Mouse (Mus musculus) gastrocnemius, postnatal 36 days (tissue): ENCODE results near the gene Tnfsf11. TPM values are rescaled to one million over a fixed set of nuclear protein-coding genes. Genes with fewer than 3 reads are reported as not detected.

Source experiments
- DNase-seq, 2 experiments: peaks; one replicate each; pipeline ENCODE4 v3.0.0; 2022
- intact Hi-C: fragments of 180-260 bp; cut with DNase I; formaldehyde crosslinking; loops from one replicate; pipeline ENCODE4 v1.15.1; 2025
- long read RNA-seq, 2 experiments: library from polyadenylated mRNA; stranded (forward); transcript quantifications; one replicate each; pipeline ENCODE4 v2.0.0; 2021
- total RNA-seq, 2 experiments: library from RNA; stranded (reverse); gene quantifications; 2 replicates each; pipeline ENCODE4 v1.2.3; 2021

Gene Tnfsf11
- total RNA-seq, result not detected
- long read RNA-seq, experiment 1, result 0 reads
- long read RNA-seq, experiment 2, result 0 reads

DNA sequence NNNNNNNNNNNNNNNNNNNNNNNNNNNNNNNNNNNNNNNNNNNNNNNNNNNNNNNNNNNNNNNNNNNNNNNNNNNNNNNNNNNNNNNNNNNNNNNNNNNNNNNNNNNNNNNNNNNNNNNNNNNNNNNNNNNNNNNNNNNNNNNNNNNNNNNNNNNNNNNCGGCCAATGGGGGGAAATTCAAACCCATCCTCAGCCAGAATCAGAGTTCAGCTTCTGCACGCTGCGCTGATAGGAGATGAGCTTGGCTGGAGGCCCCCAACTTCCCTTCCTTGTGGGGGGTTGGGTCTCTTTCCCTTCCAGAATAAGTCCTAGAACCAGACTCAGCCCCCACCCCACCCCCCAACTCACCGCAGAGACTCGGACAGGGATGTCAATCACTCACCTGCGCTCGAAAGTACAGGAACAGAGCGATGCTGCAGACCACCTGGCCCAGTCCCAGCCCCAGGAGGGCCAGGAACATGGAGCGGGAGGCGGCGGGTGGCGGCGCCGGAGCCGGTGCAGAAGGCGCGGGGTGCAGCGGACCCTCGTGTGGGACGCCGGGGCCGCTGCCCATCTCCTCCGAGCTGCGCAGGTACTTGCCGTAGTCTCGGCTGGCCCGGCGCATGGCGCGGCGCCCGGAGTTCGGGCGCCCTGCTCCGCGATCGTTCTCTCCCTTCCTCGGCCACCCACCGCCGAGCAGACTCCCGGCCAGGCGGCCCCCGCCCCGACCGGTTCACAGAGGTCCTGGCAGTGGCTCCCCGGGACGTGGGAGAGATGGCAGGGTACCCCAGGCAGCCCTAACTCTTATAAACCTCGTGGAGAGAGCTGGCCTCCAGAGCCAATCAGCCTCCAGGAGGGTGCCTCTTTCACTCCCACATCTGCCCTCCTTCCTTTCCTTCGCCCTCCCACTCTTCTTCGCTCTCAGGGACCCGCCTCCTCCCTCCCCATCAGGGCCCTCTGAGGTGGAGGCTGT is at the start of gene Tnfsf11:
TSS of gene Tnfsf11 (minus strand) at position 758 of the 952 bp plus-strand sequence.
- no peak for DNase-seq
- intact Hi-C loops, result loop anchor here (10.0 kb wide), 1 partner anchor 137 kb away; no protein-coding TSS in a partner anchor

DNA sequence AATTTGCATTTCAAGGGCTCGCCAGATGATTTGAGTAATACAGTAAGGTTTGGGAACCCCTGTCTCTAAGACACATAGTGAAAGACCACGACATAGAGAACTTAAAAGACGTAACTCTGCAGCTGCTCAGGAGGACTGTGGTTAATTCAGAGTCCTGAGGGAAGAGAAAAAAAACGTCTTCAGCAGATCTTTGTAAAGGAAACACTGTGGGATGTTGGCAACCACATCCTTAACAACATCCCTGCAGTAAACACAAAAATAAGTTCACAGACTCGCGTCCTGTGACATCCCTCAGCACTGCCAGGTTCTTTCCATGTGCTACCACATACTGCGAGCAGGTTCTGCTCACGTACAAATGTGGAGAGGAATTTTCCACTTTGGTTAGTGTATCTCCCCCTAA is 48.9 kb upstream of the Tnfsf11 start:
- intact Hi-C loops, result no loop called here
- DNase-seq, result no peak

DNA sequence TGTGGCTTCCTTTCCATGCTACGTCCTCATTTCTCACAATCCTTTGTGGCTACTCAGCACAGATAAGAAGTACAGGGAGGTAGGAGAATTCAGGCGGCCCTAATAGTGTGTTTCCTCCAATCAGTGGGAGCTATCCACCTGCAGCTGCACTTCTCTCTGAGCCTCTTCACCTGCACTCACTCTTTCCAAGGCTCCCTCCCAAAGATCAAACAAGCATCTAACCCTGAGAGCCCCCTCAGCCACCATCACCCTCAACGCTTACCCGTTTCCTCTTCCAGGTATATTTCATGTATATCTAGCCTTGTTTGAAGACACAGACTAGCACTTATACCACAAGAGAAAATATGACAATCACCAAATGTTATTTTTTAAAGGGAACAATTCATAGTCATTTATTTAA is 47.5 kb upstream of the Tnfsf11 start:
- intact Hi-C loops, result no loop called here
- DNase-seq, result no peak

DNA sequence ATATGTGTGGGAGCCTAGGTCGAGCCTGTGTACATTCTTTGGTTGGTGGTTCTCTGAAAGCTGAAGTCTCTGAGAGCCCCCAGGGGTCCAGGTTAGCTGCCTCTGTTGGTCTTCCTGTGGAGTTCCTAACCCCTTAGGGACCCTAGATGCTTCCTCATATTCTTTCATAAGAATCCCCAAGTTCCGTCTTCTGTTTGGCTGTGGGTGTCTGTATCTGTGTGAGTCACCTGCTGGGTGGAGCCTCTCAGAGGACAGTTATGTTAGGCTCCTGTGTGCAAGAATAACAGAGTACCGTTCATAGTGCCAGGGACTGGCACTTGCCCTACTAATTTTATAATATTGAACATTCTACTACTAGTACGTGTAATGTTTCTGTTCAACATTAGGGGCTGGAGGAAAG is 45.0 kb upstream of the Tnfsf11 start:
- DNase-seq, result no peak
- intact Hi-C loops, result no loop called here

DNA sequence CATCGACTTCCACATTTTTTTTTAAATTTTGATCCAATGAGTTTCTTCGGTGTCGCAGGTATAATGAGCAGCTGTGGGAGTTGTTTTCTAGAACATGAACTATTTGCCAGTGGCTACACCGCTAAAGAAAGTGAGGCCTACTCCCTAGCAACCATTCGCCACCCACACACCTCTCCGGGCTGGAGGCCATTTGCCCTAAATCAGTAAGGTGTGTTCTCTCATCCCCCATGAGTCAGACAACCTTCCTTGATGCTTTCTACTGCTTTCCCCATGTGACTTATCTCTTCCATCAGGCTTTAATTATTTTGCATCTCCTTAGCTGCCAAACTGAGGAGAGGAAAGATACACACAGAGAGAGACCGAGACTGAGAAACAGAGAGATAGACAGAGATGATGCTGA is 43.7 kb upstream of the Tnfsf11 start:
- no peak for DNase-seq
- intact Hi-C loops, result no loop called here

- intact Hi-C loops, result loop anchor here (10.0 kb wide), 1 partner anchor 63 kb away; no protein-coding TSS in a partner anchor
These were observed 39.9 kb upstream of the Tnfsf11 start for GRCm38 (mm10) chr14:78347715-78348114.

DNA sequence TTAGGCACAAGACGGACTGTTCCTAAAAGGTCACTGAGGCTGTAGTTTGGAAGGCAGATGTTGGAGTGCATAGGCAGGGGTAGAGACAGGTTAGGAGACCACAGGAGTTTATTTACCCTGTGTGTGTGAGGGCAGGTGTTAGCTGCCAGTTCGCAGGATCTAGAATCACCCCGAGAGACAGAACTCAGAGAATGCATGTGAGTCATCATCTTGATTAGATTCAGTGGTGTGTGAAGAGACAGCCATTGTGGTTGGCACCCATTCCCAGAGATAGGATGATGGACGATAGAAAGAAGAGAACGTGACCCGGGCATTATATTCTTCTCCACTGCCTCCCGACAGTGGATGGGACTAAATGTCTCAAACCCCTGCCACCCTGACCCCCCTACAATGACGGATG is 35.2 kb upstream of the Tnfsf11 start:
- intact Hi-C loops, result loop anchor here (10.0 kb wide), 1 partner anchor 58 kb away; no protein-coding TSS in a partner anchor

More at GRCm38 (mm10) chr14:78347715-78348114, 39.9 kb upstream of the Tnfsf11 start:
- DNase-seq, result no peak

DNA sequence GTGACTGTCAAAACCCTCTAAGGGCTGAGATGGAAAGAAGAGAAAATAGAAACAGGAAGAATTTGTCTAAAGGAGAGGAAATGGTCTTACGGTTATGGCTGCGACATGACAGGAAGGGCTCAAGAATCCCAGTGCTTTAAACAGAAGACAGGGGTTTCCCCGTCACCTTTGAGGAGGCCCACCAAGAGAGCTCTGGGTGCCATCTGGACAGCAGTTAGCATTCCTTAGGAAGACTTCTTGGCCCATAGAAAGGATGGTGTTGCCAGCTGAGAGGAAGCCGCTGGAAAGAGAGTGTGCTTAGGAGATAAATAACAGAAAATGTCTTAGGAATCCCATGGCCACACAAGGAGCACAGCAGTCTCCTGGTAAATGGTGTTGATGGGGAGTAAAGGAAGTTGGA is 34.3 kb upstream of the Tnfsf11 start:
- DNase-seq, result no peak
- intact Hi-C loops, result loop anchor here (10.0 kb wide), 1 partner anchor 57 kb away; no protein-coding TSS in a partner anchor

More for the DNA sequence above, 35.2 kb upstream of the Tnfsf11 start:
- no peak for DNase-seq

DNA sequence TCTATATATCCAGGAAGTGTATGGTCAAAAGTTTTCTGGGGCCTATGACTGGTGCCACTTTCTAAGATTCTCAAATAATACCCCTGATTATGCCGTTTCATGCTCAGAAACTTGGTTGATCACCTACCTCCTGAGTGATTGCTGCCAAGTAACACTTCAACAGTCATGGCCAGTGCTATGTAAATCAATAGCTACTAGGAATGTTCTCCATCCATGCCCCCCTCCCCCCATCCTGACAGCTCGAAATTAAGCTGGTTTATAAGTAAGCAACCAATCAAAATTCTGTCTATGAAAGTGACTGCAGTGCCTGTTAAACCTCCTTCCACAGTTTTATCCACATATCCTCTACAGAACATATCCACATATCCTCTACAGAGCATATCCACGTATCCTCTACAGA is 25.5 kb upstream of the Tnfsf11 start:
- intact Hi-C loops, result no loop called here
- no peak for DNase-seq

DNA sequence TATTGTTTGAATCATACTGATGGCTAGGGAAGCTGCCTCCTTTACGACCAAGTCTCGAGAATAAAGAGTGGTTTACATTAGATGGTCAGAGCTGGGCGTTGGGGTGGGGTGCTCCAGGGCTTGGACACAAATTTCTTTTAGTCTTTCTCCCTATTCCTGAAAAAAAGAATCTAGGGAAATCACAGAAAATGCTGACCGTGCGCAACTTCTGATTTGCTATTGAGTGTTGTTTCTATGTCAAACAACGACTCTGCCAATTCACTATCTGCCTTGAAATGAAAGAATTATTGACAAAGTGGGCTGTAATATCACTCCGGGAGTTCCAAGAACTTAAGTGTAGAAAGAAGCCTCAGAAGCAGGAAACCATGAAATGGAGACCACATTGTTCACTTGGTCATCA is 23.5 kb upstream of the Tnfsf11 start:
- intact Hi-C loops, result no loop called here
- no peak for DNase-seq

GRCm38 (mm10) chr14:78330576-78331300 is 22.9 kb upstream of the Tnfsf11 start:
- intact Hi-C loops, result no loop called here
- no peak for DNase-seq

- no peak for DNase-seq
- intact Hi-C loops, result no loop called here
These were observed 22.1 kb upstream of the Tnfsf11 start for GRCm38 (mm10) chr14:78329765-78330451.

- intact Hi-C loops, result no loop called here
- no peak for DNase-seq
These were observed 15.5 kb upstream of the Tnfsf11 start for GRCm38 (mm10) chr14:78323356-78323755.

DNA sequence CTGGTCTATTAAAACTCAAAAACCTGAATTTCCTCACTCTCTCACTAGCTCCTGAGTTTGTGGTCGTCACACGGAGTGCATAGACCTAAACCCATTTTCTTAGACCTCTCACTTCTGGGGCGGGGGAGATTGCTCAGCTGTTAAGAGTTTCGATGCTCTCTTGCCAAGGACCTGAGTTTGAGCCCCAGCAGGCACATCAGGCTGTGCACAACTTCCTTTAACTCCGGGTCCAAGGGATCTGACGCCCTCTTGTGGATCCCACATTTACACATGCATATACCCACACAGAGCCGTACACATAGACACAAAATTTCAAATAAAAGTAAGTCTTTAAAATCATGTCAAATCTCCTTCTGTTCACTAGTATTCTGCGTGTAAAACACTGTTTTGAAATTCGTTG is 15.1 kb upstream of the Tnfsf11 start:
- intact Hi-C loops, result no loop called here
- no peak for DNase-seq

GRCm38 (mm10) chr14:78320248-78320647 is 12.4 kb upstream of the Tnfsf11 start:
- no peak for DNase-seq
- intact Hi-C loops, result no loop called here

- no peak for DNase-seq
- intact Hi-C loops, result no loop called here
These were observed 11.7 kb upstream of the Tnfsf11 start for GRCm38 (mm10) chr14:78319580-78319979.

GRCm38 (mm10) chr14:78319000-78319399 is 11.2 kb upstream of the Tnfsf11 start:
- intact Hi-C loops, result no loop called here
- no peak for DNase-seq

- intact Hi-C loops, result no loop called here
- no peak for DNase-seq
These were observed 9.8 kb upstream of the Tnfsf11 start for GRCm38 (mm10) chr14:78317623-78318022.

DNA sequence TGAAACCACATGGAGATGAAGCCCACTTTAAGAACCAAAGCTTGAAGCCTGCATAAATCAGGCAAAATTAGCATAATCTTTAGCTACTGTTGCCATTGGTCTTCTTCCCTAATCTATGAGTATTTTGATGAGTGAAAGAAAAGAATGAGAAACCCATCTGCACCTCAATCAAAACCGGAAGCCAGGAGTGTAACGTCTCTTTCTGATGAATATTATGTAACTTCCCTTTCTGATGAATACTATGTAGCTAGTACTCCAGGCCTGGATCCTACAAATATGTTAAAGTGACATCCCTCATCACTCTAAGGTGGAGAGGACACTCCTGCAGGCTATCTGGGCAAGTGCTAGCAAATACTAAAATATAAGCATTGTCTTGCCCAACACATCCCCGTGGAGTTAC is 6.9 kb downstream of the Tnfsf11 start:
- intact Hi-C loops, result loop anchor here (10.0 kb wide), 1 partner anchor 144 kb away; no protein-coding TSS in a partner anchor
- no peak for DNase-seq

GRCm38 (mm10) chr14:78292687-78293086 is 15.2 kb downstream of the Tnfsf11 start:
- intact Hi-C loops, result no loop called here
- DNase-seq, result no peak
